Mouse (Mus musculus): ENCODE data around the gene Kcnd2.
"Not testable (repeated sequence)": the region's sequence is repeated elsewhere in the genome, so short reads cannot be mapped to it uniquely, and the experiment has no call there.

The Kcnd2 gene

DNA sequence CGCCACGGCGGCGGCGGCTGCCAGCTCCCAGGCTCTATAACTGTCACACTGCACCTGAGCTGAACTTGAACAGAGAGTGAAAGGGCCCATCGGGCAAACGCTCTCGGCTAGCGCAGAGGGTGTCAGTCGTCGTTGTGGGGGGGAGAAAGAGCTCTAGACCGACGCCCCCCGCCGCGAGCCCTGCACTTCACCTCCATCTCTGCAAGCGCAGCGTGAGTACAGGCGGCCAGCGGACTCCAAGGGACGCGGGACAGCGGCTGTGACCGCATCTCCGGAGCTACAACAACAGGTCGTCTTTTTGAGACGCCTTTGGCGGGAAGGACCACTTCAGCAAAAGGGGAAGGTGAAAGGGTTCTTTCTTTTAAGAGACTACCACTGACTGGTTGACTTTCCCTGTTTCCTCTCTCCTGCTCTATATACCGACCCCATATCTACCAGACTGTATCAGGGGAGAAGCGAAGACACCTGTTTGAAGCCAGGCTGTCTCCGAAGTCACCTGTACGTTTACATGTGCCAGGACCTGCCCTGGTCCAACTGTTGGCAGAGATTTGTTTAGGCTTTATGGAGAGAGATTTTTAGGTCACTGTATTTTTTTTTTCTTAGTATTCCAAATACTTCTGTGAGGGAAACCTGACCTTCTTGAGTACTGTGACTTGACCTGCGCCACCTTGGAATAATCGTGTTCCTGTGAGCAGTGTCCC, at the start of gene Kcnd2:
Gene Kcnd2 (plus strand): TSS at position 13 of the 701 bp plus-strand sequence.
- DNase-seq (ENCODE audit: low read depth, low spot score) = no peak

DNA sequence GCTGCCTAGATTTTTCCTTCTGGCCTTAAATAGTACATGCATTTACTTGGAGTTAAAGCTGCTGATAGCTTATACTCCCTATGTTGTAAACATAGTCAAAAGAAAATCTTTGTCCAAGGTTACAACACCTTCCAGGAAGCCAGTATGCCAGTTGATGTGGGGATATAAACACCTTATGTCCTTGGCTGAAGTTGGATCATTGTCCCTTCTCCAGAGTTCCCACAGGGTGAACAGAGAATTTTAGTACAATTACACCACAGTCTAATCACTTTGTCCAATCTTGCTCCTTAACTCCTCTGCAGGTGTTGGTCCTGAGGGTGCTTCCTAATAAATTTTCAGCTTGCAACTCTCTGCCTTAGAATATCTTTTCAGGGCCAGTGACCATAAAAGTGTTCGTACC, 48.7 kb upstream of the Kcnd2 start:
- no peak for DNase-seq (ENCODE audit: low read depth, low spot score)

DNA sequence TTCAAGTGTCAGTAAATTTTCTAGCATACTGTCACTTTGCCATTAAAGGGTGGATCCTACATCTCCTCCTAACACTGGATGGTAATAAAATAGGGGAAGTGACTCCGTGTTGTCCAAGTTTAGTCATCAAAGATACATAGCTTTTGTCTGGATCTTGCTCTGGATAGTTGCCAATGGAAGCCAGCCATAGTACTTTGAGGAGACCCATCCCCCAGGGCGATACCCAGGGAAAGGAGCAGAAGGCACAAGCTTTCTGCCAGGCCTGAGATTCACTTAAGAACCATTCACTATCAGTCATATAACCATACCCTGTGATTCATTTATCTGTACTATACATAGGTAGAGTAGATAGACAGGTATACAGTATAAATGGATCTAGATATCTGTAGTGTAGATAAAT, 20.0 kb upstream of the Kcnd2 start:
- DNase-seq (ENCODE audit: low read depth, low spot score) = no peak

DNA sequence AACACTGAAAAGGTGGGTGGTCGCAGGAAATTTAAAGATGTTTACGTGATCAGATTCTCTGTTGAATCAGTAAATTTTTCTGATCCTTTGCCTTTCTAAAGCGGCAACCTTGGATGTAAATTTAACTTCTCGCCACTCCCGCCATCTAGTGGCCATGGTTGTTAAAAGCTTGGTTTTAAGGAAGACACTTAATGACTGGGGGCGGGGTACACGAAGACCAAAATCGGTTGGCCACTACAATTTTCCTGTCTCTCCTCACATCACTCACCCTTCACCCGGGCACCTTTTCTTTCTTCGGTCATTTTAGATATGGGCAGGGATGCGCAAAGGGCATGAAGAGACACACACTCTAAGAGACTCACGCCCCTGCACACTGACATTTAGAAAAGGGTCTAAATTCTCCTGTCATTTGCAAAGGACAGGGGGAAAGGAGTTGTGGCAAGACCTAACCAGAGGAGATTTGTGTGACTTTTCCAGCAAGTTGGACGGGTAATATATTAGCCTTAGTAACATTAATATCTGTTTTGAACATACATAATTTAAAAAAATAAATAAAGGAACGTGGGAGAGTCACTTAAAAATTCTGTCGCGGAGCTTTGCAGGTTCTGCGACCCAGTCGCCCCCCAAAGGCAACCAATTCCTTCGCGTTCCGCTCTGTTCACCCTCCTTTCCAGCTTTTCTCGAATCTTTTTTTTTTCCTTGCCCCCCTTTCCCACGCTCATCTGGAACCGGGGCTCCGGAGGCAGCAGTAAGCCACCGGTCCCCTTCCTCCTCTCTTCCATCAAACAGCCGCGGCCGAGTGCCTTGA, 1.2 kb upstream of the Kcnd2 start:
- DNase-seq (ENCODE audit: low read depth, low spot score) = peak; percentile 79

DNA sequence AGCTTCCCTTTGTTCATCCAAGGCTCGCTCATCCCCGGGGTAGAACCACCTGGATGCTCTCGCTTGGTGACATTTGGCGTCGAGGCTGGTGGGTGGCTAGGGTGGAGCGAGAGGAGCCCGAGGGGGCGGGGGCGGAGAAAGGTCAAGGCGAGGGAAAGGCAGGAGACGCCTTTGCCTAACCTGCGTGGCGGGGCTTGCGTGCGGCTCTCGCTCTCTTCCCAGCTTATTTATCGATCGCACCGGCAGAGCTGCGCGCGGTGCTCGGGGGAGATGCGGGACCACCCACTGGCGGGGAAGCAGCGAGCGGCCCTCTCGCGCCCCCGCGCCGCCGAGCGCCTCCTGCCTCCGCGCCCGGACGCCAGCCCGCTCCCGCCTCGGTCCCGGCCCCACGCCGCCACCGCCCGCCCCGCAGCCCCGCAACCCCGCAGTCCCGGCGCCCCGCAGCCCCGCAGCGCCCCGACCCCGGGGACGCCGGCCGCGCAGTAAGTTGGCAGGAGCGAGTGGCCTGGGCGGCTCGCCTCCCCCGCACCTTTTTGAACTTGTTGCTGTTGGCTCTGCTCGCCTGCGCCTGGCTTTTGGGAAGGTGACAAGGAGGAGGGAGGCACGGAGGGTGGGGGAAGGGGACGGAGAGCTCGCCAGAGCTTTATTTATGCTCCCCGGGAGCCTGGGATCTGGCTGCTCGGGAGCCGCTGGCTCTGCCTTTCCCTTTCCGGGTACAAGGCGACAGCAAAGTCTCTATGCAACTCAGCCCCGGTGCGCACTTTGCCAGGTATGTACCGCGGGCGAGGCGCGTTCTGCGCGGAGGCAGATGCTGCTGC, 421 bp upstream of the Kcnd2 start:
- peak; percentile 40 for DNase-seq (ENCODE audit: low read depth, low spot score)

DNA sequence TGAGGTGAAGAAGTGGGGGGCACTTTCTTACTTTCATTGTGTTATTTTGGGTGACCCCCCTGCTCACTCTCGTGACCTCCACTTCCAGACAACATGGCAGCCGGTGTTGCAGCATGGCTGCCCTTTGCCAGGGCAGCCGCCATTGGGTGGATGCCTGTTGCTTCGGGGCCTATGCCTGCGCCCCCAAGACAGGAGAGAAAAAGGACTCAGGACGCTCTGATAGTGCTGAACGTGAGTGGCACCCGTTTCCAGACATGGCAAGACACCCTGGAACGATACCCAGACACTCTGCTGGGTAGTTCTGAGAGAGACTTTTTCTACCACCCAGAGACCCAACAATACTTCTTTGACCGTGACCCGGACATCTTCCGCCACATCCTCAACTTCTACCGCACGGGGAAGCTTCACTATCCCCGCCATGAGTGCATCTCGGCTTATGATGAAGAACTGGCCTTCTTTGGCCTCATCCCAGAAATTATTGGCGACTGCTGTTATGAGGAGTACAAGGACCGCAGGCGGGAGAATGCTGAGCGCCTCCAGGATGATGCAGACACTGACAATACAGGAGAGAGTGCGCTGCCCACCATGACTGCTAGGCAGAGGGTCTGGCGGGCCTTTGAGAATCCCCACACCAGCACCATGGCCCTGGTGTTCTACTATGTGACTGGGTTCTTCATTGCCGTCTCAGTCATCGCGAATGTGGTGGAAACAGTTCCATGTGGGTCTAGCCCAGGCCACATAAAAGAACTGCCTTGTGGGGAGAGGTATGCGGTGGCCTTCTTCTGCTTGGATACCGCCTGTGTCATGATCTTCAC, 1.1 kb downstream of the Kcnd2 start:
- no peak for DNase-seq (ENCODE audit: low read depth, low spot score)

DNA sequence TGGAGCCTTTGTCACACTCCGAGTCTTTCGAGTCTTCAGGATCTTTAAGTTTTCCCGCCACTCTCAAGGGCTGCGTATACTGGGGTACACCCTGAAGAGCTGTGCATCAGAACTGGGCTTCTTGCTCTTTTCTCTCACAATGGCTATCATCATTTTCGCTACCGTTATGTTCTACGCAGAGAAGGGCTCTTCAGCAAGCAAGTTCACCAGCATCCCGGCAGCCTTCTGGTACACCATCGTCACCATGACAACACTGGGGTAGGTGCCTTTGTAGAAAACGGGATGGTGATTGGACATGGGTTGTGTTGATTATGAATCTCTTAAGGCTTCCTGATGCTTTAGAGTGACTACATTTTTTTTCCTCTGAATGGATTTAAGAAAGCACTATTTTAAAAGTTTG, 1.9 kb downstream of the Kcnd2 start:
- no peak for DNase-seq (ENCODE audit: low read depth, low spot score)

DNA sequence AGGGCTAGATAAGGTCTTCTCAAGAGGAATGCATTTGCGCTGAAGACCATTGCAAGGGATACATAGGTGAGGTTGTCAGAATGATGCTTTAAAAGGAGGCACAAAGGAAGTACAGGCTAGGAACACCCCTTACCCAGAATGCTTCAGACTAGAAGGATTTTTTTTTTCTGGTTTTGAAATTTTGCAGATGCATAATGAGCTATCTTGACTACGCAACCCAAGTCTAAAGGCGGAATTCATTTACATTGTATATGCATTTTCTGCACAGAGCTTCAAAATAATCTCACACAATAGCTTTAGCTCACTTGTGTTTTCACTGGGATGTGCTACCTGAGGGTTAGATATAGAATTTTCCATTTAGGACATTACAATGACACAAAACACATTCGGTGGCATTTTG, 10.8 kb downstream of the Kcnd2 start:
- no peak for DNase-seq (ENCODE audit: low read depth, low spot score)

DNA sequence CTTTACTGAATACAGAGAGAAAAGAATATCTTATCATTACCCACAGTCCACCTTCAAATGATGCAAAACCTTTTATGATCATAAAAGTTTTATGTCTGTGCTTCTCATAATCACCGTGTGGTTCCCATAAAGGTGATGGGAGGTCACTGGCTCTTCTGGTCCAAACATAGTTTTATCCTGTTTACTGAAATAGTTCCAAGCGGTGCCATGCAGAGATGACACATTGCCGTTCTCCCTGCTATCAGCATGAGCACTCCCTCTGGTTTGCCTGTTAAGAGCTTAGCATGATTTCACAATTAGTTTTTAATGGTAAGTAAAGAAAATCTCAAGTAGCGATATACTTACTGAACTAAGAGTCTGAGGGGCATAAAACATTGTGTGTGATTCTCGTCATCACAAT, 43.7 kb downstream of the Kcnd2 start:
- DNase-seq (ENCODE audit: low read depth, low spot score) = no peak

DNA sequence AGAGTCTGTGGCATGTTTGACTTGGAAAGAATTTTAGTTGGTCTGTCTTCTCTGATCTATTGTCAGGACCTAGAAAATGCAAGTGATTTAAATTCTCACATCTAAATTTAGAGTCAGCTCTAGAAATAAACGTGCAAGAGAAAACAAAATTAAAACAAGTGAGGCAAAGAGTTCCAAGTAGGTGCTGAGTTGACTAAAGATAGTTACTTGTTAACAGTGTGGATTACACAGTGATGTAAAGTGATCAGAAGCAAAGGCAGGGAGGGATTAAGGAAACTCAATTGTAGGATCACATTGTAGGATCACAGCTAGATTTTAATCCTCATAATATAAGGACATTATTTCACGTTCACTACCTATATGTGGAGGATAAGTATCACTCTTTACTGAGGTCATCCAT, 52.6 kb downstream of the Kcnd2 start:
- DNase-seq (ENCODE audit: low read depth, low spot score) = no peak

DNA sequence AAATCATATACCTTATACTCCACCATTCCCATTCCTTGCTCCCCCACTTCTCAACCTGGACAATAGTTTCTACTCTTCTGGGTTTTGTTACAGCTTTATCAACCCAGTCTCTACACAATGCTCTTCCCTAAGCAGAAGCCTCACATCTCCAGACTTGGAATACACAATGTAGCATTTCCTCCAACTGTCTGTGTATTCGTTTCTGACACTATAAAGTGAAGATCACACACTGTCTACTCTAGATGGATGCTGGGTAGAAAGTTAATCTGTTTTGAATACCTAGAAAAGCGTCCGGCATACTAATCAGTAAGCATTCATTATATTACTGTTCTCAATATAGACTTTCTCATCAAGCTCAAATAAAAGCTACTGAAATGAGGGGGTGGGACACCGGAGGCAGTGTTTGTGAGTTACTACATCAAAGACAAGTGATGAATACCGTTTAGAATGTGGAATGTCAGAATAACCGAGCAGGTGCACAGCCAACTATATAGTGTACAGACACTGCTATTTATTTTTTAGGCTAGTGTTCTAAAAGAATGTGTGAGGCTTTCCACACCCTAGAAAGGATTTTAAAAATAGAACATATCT, 62.1 kb downstream of the Kcnd2 start:
- DNase-seq (ENCODE audit: low read depth, low spot score) = no peak

DNA sequence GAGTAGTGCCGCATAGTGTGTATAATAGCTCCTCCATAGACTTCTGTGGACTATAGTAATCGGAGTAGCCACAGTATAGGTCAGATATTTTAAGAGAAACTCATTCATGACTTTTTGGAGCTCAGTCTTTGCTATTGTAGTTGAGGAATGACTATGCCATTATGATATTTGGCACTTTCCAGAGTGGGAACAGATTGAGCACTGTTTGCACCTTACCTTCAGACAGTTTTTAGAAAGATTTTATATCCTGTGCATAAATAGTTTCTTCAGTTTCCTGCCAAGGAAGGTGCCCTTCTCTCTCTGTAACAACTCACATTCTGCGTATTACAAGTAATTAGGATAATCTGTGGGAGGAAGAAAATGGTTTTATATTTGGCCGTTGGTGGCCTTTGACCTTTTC, 89.6 kb downstream of the Kcnd2 start:
- DNase-seq (ENCODE audit: low read depth, low spot score) = no peak

DNA sequence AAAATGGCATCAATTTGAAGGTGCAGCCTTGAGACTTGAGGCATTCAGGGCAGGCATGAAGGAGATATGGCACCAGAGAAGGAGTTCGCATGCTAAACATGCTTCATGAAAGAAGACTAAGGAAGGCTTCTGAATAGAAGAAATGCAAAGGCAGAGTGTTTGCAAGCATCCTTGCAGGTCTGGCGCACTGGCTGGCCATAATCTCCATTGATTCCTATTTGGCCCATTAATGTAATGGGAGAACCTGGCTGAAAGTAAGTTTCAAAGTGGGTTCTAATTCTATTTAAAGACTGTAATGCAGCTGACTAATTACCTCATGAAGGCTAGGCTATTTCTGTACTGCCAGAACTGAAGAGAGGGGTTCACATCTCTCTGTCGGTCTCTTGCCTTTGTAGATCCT, 94.9 kb downstream of the Kcnd2 start:
- DNase-seq (ENCODE audit: low read depth, low spot score) = no peak

DNA sequence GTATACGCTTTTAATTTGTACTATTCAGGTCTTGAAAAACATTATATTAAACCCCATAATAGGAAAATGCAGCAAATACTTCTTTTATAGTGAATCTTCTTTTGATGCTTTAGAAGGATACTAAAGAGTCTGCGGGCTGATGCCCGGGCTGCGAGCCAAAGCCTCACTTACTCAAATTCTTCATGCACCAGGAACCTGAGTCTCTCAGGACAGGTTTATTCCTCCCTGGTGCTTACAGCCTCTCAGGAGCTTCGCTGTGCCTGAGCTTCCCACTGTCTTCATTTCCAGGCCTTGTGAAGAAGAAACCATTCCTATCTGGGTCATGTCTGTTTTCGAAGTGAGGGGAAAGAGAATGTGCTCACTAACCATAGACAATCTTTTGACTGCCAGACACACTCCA, 106.1 kb downstream of the Kcnd2 start:
- DNase-seq (ENCODE audit: low read depth, low spot score) = no peak

DNA sequence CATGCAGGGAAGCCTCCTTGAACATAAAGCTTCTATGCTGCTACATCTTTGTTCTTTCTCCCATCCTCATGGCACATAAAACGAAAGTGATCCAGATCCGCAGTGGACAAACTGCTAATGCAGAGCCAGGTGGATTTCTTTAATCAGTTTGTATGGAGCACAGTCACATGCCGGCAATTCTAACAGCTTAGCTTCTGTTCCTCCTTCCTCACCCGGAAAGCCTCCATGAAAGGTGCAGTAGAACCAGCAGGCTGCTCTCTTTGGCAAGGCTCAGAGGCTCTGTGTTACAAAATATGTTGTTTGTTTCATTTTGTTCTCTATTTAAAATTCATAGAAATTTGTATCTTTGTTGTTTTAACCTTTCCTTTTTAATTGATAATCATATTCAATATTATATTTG, 106.9 kb downstream of the Kcnd2 start:
- no peak for DNase-seq (ENCODE audit: low read depth, low spot score)

DNA sequence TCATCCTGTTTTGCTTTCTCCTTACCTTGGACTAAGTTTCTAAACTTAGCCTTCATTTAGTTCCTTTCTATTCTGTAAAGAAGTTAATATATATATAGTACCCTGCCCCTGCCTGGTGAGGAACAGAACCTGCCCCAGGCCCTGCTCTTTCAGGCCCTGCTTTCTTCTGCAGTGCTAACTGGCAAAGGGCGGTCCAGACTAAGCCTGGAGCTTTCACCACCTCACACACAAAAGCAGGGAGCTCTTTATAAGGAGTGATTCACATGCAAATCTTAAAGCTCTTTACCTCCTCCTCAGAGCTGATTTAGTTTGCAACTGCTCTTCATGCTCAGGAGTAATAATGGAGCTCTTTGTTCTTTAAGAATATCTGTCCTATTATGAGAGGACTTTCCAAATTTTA, 109.9 kb downstream of the Kcnd2 start:
- peak; percentile 12 for DNase-seq (ENCODE audit: low read depth, low spot score)

DNA sequence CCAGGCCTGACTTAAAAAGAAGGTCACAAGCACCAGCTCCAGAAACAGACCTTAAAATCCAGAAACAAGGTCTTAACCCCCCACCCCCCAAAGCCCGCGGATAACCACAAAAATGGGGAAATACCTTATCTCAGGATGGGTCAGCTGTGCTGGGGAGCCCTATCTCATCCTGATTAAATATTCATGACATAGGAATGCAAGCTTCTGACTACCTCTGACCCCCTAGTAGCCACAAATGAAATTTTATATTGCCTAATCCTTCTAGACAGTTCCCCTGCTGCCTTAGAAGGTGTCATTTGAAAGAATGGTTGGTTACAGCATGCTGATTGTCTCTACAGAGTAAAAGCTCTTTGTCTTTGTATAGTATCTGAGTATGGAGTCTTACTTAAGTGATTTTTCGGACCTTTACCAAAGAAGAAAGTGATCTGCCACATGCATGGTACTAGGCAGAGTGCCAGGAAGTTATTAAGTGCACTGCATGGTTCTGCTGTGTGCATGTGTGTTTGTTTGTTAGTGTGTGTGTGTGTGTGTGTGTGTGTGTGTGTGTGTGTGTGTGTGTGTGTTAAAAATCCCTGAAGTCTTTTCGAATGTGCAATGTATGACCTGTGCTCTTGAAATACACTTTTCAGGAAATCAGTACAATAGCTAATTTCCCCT, 111.9 kb downstream of the Kcnd2 start:
- no peak for DNase-seq (ENCODE audit: low read depth, low spot score)

DNA sequence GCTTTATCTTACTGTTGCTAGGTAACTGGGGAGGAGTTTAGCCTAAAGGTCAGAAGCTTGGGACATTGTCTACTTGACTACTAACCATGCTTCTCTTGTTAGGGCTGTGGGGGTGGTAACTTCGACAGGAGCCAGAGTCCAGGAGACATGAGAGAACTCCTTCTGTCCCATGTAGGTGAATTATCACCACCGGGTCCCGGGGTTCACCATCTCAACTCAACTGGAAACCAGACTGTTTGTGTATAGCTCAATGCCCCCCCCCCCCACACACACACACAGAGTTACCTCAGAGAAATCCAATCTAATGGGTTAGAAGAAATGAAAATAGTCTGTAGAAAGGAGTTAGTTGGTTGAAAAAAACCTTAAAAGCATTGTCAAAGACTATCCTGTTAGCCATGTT, 170.0 kb downstream of the Kcnd2 start:
- DNase-seq (ENCODE audit: low read depth, low spot score) = not testable (repeated sequence)

DNA sequence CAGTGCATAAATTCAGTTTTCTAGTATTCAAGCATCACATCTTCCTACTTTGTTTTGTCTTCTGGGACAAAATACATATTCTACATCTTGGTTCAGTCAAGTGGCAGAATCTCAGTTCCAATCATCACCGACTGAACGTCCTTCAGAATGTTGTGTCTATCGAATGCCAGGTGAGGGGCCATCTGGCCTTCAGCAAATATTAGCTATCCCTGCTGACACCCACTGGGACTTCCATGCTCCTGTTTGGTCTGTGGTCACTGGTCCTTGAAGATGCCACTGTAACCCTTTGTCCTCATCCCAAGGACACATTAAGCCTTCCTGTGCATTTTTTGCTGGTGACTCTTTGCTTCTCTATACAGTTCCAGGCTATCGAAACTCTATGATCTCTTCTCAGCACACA, 176.5 kb downstream of the Kcnd2 start:
- DNase-seq (ENCODE audit: low read depth, low spot score) = no peak

DNA sequence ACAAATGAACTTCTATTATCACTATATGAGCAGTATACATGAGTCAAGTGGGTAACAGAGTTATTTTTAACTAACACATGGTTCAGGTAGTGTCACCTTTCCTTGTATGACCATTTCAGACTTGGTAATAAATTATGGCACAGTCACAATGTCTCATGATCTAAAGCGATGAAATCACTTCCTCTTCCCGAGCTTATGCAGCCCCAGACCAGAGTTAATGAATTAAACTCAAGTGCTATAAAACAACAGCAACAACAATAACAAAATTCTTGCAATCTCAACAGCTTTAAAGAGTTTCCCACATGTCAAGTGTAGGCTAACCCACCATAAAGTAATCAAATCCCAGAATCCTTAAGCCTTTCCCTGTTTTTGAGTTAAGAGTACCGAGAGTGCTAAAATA, 198.4 kb downstream of the Kcnd2 start:
- no peak for DNase-seq (ENCODE audit: low read depth, low spot score)

DNA sequence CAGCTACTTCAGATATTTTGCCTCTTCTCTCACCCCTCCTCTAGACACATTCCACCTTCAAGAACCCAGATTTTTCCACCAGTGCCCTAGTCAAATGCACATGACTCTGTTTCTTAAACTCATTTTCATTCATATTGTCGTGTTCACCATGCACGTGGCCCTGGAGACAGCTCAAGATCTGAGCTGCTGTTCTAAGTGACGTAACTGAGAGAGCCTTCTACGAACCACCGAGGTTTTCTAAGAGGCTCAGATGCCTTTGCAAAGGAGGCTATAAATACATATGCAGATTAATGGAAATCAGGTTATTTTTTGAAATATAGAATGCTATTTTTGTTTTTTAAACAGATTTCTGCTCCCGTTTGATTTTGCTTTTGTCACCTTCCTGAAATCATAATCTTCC, 202.9 kb downstream of the Kcnd2 start:
- DNase-seq (ENCODE audit: low read depth, low spot score) = no peak

Measured in brain, embryonic 18.5 days (tissue).